Mouse (Mus musculus) heart, embryonic 16.5 days (tissue): ENCODE results near the gene Hist1h2bk. TPM values are rescaled to one million over a fixed set of nuclear protein-coding genes. Genes with fewer than 3 reads are reported as not detected.

Experiments
- ATAC-seq: fragments of 200-750 bp; cut with Nextera tagmentation; replicated peaks from 2 replicates; pipeline ENCODE4 v1.8.0; 2017; ENCODE audit warnings: moderate number of reproducible peaks; ENCODE audit not compliant: insufficient read depth, low FRiP score; ENCODE audit errors: extremely low read depth
- H3K27ac ChIP-seq: fragments of 300-500 bp; sonication (generic); 2 replicates; pipeline ENCODE4 v1.5.1; 2014; ENCODE audit warnings: mild to moderate bottlenecking, low read length, control low read depth, moderate library complexity
- H3K27me3 ChIP-seq: fragments of 300-500 bp; sonication (generic); 2 replicates; pipeline ENCODE4 v1.6.1; 2014; ENCODE audit warnings: low read length, mixed read lengths; ENCODE audit not compliant: control insufficient read depth, insufficient read depth
- H3K36me3 ChIP-seq: fragments of 300-500 bp; sonication (generic); 2 replicates; pipeline ENCODE4 v1.6.1; 2014; ENCODE audit not compliant: control insufficient read depth, insufficient read depth
- H3K4me1 ChIP-seq: fragments of 300-500 bp; sonication (generic); 2 replicates; pipeline ENCODE4 v1.6.1; 2014; ENCODE audit warnings: low read length, mixed read lengths; ENCODE audit not compliant: control insufficient read depth, insufficient read depth
- H3K4me2 ChIP-seq: fragments of 300-500 bp; sonication (generic); 2 replicates; pipeline ENCODE4 v1.6.1; 2014; ENCODE audit warnings: low read depth, mild to moderate bottlenecking, control low read depth, low read length
- H3K4me3 ChIP-seq: fragments of 300-500 bp; sonication (generic); 2 replicates; pipeline ENCODE4 v1.5.1; 2014; ENCODE audit warnings: mild to moderate bottlenecking, control low read depth, low read length
- H3K9ac ChIP-seq: fragments of 300-500 bp; sonication (generic); 2 replicates; pipeline ENCODE4 v1.6.1; 2014; ENCODE audit warnings: low read length, control low read depth
- H3K9me3 ChIP-seq: fragments of 300-500 bp; sonication (generic); replicated peaks from 2 replicates; pipeline ENCODE4 v1.6.1; 2016; ENCODE audit warnings: low read length; ENCODE audit not compliant: control insufficient read depth
- WGBS: fragments of 180-500 bp; shearing (Covaris S2); extraction: QIAGEN DNeasy Blood & Tissue Kit; methylation state at CpG from one replicate; pipeline ENCODE4 v1.1.7; 2014; 5-methylcytosine and 5-hydroxymethylcytosine counted together
- polyA plus RNA-seq: library from polyadenylated mRNA; unstranded; fragments of >200 nt; fragmentation: Nextera tagmentation; extraction: Ambion mirVana; gene quantifications from 2 replicates; pipeline ENCODE4 v1.2.1, GENCODE M21; 2015

Hist1h2bk gene
- polyA plus RNA-seq, 1 experiment from 2014 or later: 3.1 TPM

DNA sequence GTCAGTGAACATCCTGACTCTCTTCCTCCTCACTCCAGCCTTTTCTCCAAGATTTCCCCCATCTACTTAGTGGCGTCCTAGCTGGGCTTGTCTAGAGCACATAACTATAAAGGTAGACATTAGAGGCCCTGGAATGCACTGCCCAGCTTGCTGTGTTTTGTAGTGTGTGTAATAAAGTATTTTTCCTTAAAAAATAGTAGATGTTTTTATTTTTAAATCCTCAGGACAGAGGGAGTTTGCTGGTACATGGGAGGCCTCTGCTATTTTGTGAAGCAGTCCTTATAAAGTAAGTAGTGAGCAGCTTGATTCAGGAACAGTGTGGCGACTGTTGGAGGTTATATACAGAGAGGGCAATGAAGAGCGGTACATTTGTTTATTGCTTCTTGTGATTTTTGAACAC, 27.0 kb upstream of the Hist1h2bk start:
- Histone ChIP-seq H3K27me3 (peaks cover 75% of the 10 kb centered on the region), H3K4me1 (peaks cover 10% of the 10 kb centered on the region), H3K9ac (no peak overlapping the region), H3K4me2 (no peak overlapping the region), H3K36me3 (no peaks in the 10 kb centered on the region), H3K4me3 (no peak overlapping the region), H3K9me3 (no peaks in the 10 kb centered on the region), H3K27ac (no peak overlapping the region)
- ATAC-seq: no peak
- WGBS: 84% methylated on average over 3 of the region's 3 CpGs

DNA sequence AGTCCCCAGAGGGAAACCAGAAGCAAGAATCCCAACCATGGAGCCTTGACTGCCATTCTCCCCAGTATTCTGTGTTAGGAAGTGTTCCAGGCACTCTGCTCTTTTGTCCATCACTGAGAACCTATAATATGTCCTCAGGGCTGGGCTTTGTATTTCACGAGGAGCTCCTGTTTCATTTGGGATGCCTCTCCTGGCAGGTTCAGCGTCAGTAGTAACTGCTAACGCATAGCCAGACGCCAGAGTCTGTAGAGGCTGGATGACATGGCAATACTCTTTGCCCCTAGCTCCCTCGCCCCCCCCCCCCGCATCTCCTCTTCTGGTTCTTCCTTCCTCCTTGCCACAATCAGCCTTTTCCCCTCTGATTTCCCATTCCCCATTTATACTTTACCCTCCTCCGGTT, 26.0 kb upstream of the Hist1h2bk start, which contains the start of gene Prss16:
Gene Prss16 (minus strand): TSS at position 101 of the 400 bp plus-strand sequence.
- Histone ChIP-seq H3K9ac (no peak within 1 kb of the TSS), H3K4me2 (no peak within 1 kb of the TSS), H3K27ac (no peak within 1 kb of the TSS), H3K4me3 (no peak within 1 kb of the TSS), H3K27me3 (peaks cover 70% of the 10 kb centered on the region), H3K9me3 (no peaks in the 10 kb centered on the region), H3K36me3 (no peaks in the 10 kb centered on the region), H3K4me1 (peaks cover 13% of the 10 kb centered on the region)
- WGBS: 40% methylated on average over 6 of the region's 7 CpGs
- ATAC-seq: no peak

DNA sequence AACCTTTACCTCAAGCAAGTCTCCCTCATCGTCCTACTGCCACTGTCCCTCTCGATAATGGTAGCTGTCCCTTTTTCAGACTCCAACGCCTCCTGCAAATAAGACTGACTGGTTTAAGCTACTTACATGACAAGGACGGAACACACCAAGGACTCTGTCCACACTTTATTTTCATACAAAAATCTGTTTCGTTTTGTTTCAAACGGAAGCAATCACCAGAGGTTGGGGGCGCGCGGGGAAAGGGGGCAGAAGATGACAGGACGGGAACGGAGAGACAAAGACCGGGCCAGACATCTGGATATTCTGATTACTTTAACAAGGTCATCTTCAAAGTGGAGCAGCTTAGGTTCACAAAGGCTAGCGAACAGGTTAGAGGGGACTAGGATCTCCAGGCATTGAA, 22.0 kb upstream of the Hist1h2bk start:
- no peaks in the 10 kb centered on the region for H3K36me3 ChIP-seq
- ATAC-seq: no peak
- peaks cover 48% of the 10 kb centered on the region for H3K27me3 ChIP-seq
- no peaks in the 10 kb centered on the region for H3K9me3 ChIP-seq
- 0 out of 2 replicates have a peak overlapping the region, but pooled peaks have one; percentile 10 for H3K4me3 ChIP-seq
- 26% methylated on average over 13 of the region's 13 CpGs for WGBS
- no peak overlapping the region for H3K9ac ChIP-seq
- H3K4me1 ChIP-seq: peaks cover 6% of the 10 kb centered on the region
- peak overlapping the region; percentile 56; the same call in 1 of the 2 replicates for H3K4me2 ChIP-seq
- H3K27ac ChIP-seq: no peak overlapping the region

DNA sequence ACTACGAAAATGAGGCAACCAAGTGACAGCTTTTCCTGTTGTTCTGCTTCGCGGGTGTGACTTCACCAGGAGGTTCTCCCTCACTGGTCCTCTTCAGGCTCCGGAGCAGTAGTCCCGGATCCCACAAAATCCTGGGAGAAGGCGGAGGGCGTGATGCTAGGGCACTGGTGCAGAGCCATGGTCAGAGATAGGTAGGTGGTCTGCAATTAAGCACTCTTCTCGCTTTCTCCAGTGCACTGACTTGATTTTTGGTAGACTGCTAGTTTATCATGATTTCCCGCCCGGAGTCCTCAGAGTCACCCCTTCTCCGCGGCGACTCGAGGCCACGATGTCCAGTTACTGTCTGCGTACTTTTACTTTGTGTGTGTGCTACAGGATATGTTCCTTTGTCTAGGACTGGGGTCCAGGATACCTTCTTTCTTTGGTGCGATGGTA, 21.2 kb upstream of the Hist1h2bk start:
- WGBS: 13% methylated on average over 17 of the region's 17 CpGs
- Histone ChIP-seq H3K36me3 (no peaks in the 10 kb centered on the region), H3K4me2 (peak overlapping the region; percentile 56), H3K9ac (no peak overlapping the region), H3K9me3 (no peaks in the 10 kb centered on the region), H3K27me3 (peaks cover 43% of the 10 kb centered on the region), H3K4me3 (peak overlapping the region; percentile 38), H3K27ac (no peak overlapping the region; the same call in 1 of the 2 replicates), H3K4me1 (peaks cover 6% of the 10 kb centered on the region)
- no peak for ATAC-seq

DNA sequence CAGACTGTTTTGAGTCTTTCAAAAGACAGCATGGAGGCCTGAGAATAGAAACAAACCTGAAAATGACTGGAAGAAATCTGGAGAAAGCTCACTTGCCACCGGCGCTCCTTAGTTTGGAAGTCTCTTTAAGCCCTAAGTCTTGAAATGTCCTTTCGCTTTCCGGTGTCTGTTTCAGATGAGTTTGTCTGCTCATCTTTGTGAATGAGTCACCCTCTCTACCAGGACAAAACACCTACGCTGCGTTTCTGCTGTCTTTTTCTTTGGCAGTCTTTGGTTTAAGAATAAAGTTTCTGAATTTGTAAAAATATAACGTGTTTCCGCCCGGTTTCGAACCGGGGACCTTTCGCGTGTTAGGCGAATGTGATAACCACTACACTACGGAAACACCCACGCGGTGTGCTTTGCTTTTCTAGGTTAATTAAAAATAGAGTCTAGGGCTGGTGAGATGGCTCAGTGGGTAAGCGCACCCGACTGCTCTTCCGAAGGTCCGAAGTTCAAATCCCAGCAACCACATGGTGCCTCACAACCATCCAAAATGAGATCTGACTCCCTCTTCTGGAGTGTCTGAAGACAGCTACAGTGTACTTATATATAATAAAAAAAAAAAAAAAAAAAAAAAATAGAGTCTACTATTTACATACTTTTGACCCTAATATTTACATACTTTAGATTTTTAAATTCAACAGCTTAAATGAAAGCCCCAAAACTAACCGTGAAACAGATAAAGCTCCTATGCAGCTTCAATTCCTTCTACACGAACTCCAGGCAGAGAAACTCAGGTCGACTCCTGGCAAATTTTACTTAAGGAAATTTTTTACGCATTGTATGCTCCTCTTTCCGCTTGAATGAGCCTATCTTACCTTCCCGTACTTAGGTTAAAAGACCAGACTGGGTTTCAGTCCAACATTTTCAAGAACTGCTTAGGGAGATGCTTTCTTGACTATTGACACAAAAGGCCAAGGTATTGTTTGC, 19.9 kb upstream of the Hist1h2bk start:
- no peak overlapping the region for H3K27ac ChIP-seq
- H3K4me1 ChIP-seq: peaks cover 6% of the 10 kb centered on the region
- H3K4me2 ChIP-seq: peak overlapping the region; percentile 29; the same call in 1 of the 2 replicates
- H3K9ac ChIP-seq: no peak overlapping the region
- H3K27me3 ChIP-seq: peaks cover 36% of the 10 kb centered on the region
- no peaks in the 10 kb centered on the region for H3K9me3 ChIP-seq
- peak; percentile 84 for ATAC-seq
- 16% methylated on average over 27 of the region's 27 CpGs for WGBS
- H3K4me3 ChIP-seq: peak overlapping the region; percentile 25; the same call in 1 of the 2 replicates
- H3K36me3 ChIP-seq: no peaks in the 10 kb centered on the region

DNA sequence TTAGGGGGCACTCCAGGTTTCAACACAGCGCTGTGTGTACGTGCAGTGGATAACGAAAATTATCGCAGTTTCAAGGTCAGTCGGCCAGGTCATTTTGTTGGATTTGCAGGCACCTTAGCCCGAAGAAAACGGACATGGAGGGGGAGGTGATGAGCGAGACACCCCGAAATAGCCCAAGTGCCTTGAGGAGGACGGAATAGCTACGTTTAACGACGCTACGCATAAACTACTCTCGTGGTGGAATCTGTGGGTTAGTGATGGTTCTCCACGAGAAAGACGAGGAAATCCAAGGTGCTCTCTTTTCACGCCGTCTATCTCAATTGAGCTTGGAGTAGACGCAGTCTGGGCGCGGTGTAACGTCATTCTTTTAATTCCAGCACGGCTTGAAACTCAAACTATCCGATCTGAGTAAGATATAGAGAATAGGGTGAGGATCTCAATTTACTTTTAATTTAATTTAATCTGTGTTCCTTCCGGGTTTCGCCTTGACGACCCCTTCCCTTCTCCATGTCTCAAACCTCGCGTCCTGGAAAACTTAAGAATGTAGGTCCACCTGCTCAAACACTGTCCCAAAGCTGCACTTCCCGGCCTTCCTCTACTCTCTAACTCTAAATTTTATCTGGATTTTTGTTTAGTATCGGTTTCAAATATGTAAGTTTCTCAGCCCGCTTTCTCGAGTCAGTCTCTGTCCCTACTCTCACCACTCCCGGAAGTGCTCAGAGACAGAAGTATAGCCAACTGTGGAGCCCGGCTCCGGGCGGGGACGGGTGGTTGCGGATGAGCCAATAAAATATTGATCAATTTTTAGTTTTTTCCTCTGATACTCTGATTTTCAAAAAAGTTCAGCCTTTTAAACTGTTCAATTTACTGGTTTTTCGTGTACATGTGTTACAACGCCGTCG, 15.5 kb upstream of the Hist1h2bk start:
- peak overlapping the region; percentile 64 for H3K4me3 ChIP-seq
- no peak for ATAC-seq
- no peaks in the 10 kb centered on the region for H3K36me3 ChIP-seq
- H3K4me2 ChIP-seq: peak overlapping the region; percentile 78
- WGBS: under 1% methylated on average over 44 of the region's 44 CpGs
- peaks cover 11% of the 10 kb centered on the region for H3K27me3 ChIP-seq
- H3K4me1 ChIP-seq: no peaks in the 10 kb centered on the region
- peak overlapping the region; percentile 15; the same call in 1 of the 2 replicates for H3K27ac ChIP-seq
- H3K9me3 ChIP-seq: no peaks in the 10 kb centered on the region
- H3K9ac ChIP-seq: peak overlapping the region; percentile 70

DNA sequence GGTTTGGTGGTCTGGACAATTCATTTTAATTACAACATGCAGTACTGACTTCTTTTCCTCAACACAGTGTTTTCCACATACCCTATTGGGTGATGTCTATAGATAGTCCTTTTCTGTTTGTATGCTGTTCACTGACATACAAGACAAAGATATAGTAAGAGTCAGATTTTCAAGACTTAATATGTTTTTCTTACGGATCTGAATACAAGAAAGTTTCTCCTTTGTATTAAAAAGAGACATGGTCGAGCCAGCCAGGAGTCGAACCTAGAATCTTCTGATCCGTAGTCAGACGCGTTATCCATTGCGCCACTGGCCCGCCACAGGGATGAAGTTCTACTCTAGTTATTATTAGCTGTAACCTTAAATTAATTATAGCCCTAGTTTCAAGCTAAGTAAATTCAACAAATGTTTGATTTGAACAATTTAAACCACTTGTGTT, 14.8 kb upstream of the Hist1h2bk start:
- Histone ChIP-seq H3K4me3 (peak overlapping the region; percentile 64), H3K36me3 (no peaks in the 10 kb centered on the region), H3K9ac (peak overlapping the region; percentile 71), H3K27me3 (peaks cover 7% of the 10 kb centered on the region; the same call in 1 of the 2 replicates), H3K9me3 (no peaks in the 10 kb centered on the region), H3K4me1 (no peaks in the 10 kb centered on the region), H3K4me2 (peak overlapping the region; percentile 78), H3K27ac (no peak overlapping the region; the same call in 1 of the 2 replicates)
- peak; percentile 63 for ATAC-seq
- 1% methylated on average over 8 of the region's 8 CpGs for WGBS

DNA sequence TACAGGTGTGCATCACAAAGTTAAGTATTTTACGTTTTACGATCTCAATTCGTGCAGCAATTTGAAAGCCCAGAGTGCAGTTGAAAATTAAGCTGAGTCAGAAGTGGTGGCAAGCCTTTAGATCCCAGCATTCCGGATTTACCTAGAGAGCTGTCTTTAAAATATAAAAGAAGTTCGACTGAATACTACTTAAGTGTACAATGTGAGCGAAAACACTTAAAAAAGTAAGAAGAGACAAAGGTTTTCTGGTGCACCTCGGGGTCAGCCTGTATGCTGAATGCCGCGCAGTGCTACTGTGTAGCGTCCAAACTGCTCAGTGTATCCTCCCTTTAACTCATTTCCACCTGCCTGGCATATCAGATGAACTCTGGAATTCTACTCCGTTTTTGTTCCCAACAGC, 14.1 kb upstream of the Hist1h2bk start:
- no peaks in the 10 kb centered on the region for H3K36me3 ChIP-seq
- peak overlapping the region; percentile 64 for H3K4me3 ChIP-seq
- H3K9ac ChIP-seq: peak overlapping the region; percentile 71
- no peaks in the 10 kb centered on the region for H3K9me3 ChIP-seq
- no peak for ATAC-seq
- H3K4me1 ChIP-seq: no peaks in the 10 kb centered on the region; the same call in 1 of the 2 replicates
- WGBS: 1% methylated on average over 11 of the region's 11 CpGs
- H3K27ac ChIP-seq: peak overlapping the region; percentile 66
- H3K4me2 ChIP-seq: peak overlapping the region; percentile 78
- H3K27me3 ChIP-seq: peaks cover 1% of the 10 kb centered on the region; the same call in 1 of the 2 replicates
